Mouse (Mus musculus): ENCODE measurements around the gene Dgkq.

DNA sequence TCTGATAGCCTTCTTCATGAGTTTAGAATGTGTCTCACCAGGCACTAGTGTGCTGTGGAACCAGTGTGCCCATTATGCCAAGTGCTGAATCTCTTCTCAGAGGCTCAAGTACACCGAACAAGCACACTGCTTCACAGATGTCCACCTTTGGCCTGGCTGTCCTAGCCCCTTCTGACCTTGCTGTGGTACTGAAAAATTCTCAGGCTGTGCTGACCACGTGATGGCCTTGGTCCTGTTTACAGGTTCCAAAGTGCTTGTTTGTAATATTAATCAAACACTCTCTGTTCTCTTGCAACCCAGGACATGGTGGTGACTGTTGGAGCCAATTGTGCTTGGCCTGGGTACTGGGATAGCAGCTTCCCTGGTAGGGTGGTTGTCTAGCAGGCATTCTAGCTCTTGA is 5.2 kb upstream of the Dgkq start:
- TF ChIP-seq CTCF (IDR thresholded peaks at IDR 0.05; ENCODE audit: low read depth, low read length), result no peak
- no peak for TF ChIP-seq GATA1 (IDR thresholded peaks at IDR 0.05; ENCODE audit: borderline replicate concordance, low read length)
- TF ChIP-seq POLR2AphosphoS5 (IDR thresholded peaks at IDR 0.05; ENCODE audit: insufficient replicate concordance, low read depth, low read length), result no peak
- TF ChIP-seq TAL1 (conservative IDR thresholded peaks at IDR 0.05; ENCODE audit: low read depth, low read length), result no peak
- no peak for TF ChIP-seq GATA2 (IDR thresholded peaks at IDR 0.05; ENCODE audit: borderline replicate concordance, low read depth, low read length)
